Mouse (Mus musculus) forebrain, embryonic 10.5 days (tissue): ENCODE measurements around the gene AL732309.1. TPM values are rescaled to one million over a fixed set of nuclear protein-coding genes. Genes with fewer than 3 reads are reported as not detected.
A peak's percentile ranks its signal among the peaks of the same experiment; 100 is the strongest.

Experiments used
- DNase-seq: peaks from one replicate; pipeline ENCODE4 v3.0.0-alpha.2; 2017; ENCODE audit warnings: low spot score; ENCODE audit errors: extremely low spot score
- H3K27ac ChIP-seq: fragments of 300-500 bp; sonication (generic); 2 replicates; pipeline ENCODE4 v1.5.1; 2016; ENCODE audit warnings: mild to moderate bottlenecking
- H3K27me3 ChIP-seq: fragments of 300-500 bp; sonication (generic); 2 replicates; pipeline ENCODE4 v1.6.1; 2016; ENCODE audit warnings: mild to moderate bottlenecking; ENCODE audit not compliant: poor library complexity, severe bottlenecking
- H3K36me3 ChIP-seq: fragments of 300-500 bp; sonication (generic); replicated peaks from 2 replicates; pipeline ENCODE4 v1.6.1; 2016; ENCODE audit warnings: mild to moderate bottlenecking, moderate library complexity
- H3K4me1 ChIP-seq: fragments of 300-500 bp; sonication (generic); 2 replicates; pipeline ENCODE4 v1.6.1; 2016
- H3K4me3 ChIP-seq: fragments of 300-500 bp; sonication (generic); 2 replicates; pipeline ENCODE4 v1.5.1; 2016; ENCODE audit warnings: mild to moderate bottlenecking, moderate library complexity
- H3K9me3 ChIP-seq: fragments of 300-500 bp; sonication (generic); 2 replicates; pipeline ENCODE4 v1.6.1; 2016; ENCODE audit warnings: mild to moderate bottlenecking, moderate library complexity
- WGBS: fragments of 180-500 bp; shearing (Covaris S2); methylation state at CpG from one replicate; pipeline ENCODE4 v1.1.7; 2016; 5-methylcytosine and 5-hydroxymethylcytosine counted together
- polyA plus RNA-seq: library from polyadenylated mRNA; unstranded; fragments of >200 nt; fragmentation: Nextera tagmentation; extraction: Ambion mirVana; gene quantifications from 2 replicates; pipeline ENCODE4 v1.2.1, GENCODE M21; 2016

Gene AL732309.1
- polyA plus RNA-seq, 1 experiment from 2014 or later: 6.9 TPM

GRCm38 (mm10) chr2:25286837-25287636 lies 40.4 kb upstream of the AL732309.1 start:
- Histone ChIP-seq H3K27ac (no peak overlapping the region), H3K4me1 (peaks cover 25% of the 10 kb centered on the region), H3K27me3 (peaks cover 56% of the 10 kb centered on the region), H3K9me3 (no peaks in the 10 kb centered on the region), H3K36me3 (peaks cover 45% of the 10 kb centered on the region), H3K4me3 (no peak overlapping the region)
- DNase-seq: no peak
- WGBS: 66% methylated on average over 7 of the region's 7 CpGs

- Histone ChIP-seq H3K4me1 (peaks cover 18% of the 10 kb centered on the region), H3K36me3 (peaks cover 52% of the 10 kb centered on the region), H3K27ac (no peak overlapping the region), H3K4me3 (no peak overlapping the region), H3K27me3 (peaks cover 49% of the 10 kb centered on the region), H3K9me3 (no peaks in the 10 kb centered on the region)
- DNase-seq: no peak
- WGBS: 88% methylated on average over 1 of the region's 1 CpGs
Observed at GRCm38 (mm10) chr2:25286314-25286713, 39.7 kb upstream of the AL732309.1 start.

- DNase-seq: no peak
- 93% methylated on average over 2 of the region's 2 CpGs for WGBS
- H3K36me3 ChIP-seq: peaks cover 60% of the 10 kb centered on the region
Observed at GRCm38 (mm10) chr2:25285551-25285950, 38.9 kb upstream of the AL732309.1 start.

GRCm38 (mm10) chr2:25278928-25279882 lies 32.5 kb upstream of the AL732309.1 start:
- no peak overlapping the region for H3K4me3 ChIP-seq
- WGBS: 60% methylated on average over 13 of the region's 13 CpGs
- H3K9me3 ChIP-seq: no peaks in the 10 kb centered on the region
- no peak overlapping the region for H3K27ac ChIP-seq
- H3K36me3 ChIP-seq: peaks cover 99% of the 10 kb centered on the region
- H3K4me1 ChIP-seq: peaks cover 3% of the 10 kb centered on the region; the same call in 1 of the 2 replicates
- peak; percentile 73 for DNase-seq
- H3K27me3 ChIP-seq: no peaks in the 10 kb centered on the region

More at GRCm38 (mm10) chr2:25285551-25285950, 38.9 kb upstream of the AL732309.1 start:
- Histone ChIP-seq H3K4me1 (peaks cover 11% of the 10 kb centered on the region), H3K4me3 (no peak overlapping the region), H3K27me3 (peaks cover 42% of the 10 kb centered on the region), H3K9me3 (no peaks in the 10 kb centered on the region), H3K27ac (no peak overlapping the region)

GRCm38 (mm10) chr2:25273010-25273409 lies 26.3 kb upstream of the AL732309.1 start:
- WGBS: 44% methylated on average over 16 of the region's 16 CpGs
- no peak for DNase-seq
- peak overlapping the region; percentile 89 for H3K4me3 ChIP-seq
- H3K27me3 ChIP-seq: no peaks in the 10 kb centered on the region
- no peaks in the 10 kb centered on the region for H3K9me3 ChIP-seq
- peak overlapping the region; percentile 88 for H3K27ac ChIP-seq
- H3K36me3 ChIP-seq: peaks cover 78% of the 10 kb centered on the region
- H3K4me1 ChIP-seq: peaks cover 33% of the 10 kb centered on the region

GRCm38 (mm10) chr2:25272515-25272914 lies 25.9 kb upstream of the AL732309.1 start:
- H3K4me1 ChIP-seq: peaks cover 33% of the 10 kb centered on the region
- no peaks in the 10 kb centered on the region for H3K27me3 ChIP-seq
- H3K9me3 ChIP-seq: no peaks in the 10 kb centered on the region
- peak overlapping the region; percentile 89 for H3K4me3 ChIP-seq
- no peak for DNase-seq
- H3K27ac ChIP-seq: peak overlapping the region; percentile 88
- WGBS: 0% methylated on average over 29 of the region's 29 CpGs
- H3K36me3 ChIP-seq: peaks cover 73% of the 10 kb centered on the region

GRCm38 (mm10) chr2:25271827-25272511 lies 25.3 kb upstream of the AL732309.1 start, which contains the start of the genes Ssna1 and Anapc2:
Gene Ssna1, minus strand, starts transcription at chr2:25272438.
Gene Anapc2, plus strand, starts transcription at chr2:25272478.
- DNase-seq: peak; percentile 98
- no peaks in the 10 kb centered on the region for H3K27me3 ChIP-seq
- under 1% methylated on average over 55 of the region's 55 CpGs for WGBS
- H3K4me3 ChIP-seq: peak within 1 kb of the TSS; percentile 89
- peak within 1 kb of the TSS; percentile 88 for H3K27ac ChIP-seq
- H3K9me3 ChIP-seq: no peaks in the 10 kb centered on the region
- H3K4me1 ChIP-seq: peaks cover 37% of the 10 kb centered on the region
- H3K36me3 ChIP-seq: peaks cover 67% of the 10 kb centered on the region

- DNase-seq: no peak
Observed at GRCm38 (mm10) chr2:25267746-25268309, 21.2 kb upstream of the AL732309.1 start.

GRCm38 (mm10) chr2:25267241-25267640 lies 20.6 kb upstream of the AL732309.1 start:
- no peak overlapping the region for H3K27ac ChIP-seq
- no peaks in the 10 kb centered on the region for H3K9me3 ChIP-seq
- H3K4me1 ChIP-seq: peaks cover 62% of the 10 kb centered on the region
- peaks cover 24% of the 10 kb centered on the region for H3K27me3 ChIP-seq
- 0 out of 2 replicates have a peak overlapping the region, but pooled peaks have one; percentile 2 for H3K4me3 ChIP-seq
- H3K36me3 ChIP-seq: peaks cover 28% of the 10 kb centered on the region
- no peak for DNase-seq

More at GRCm38 (mm10) chr2:25267746-25268309, 21.2 kb upstream of the AL732309.1 start:
- no peak overlapping the region for H3K27ac ChIP-seq
- H3K4me1 ChIP-seq: peaks cover 62% of the 10 kb centered on the region
- H3K4me3 ChIP-seq: no peak overlapping the region
- 79% methylated on average over 4 of the region's 4 CpGs for whole genome bisulfite sequencing
- H3K27me3 ChIP-seq: peaks cover 24% of the 10 kb centered on the region
- H3K36me3 ChIP-seq: peaks cover 28% of the 10 kb centered on the region
- no peaks in the 10 kb centered on the region for H3K9me3 ChIP-seq

- DNase-seq: no peak
- 68% methylated on average over 2 of the region's 2 CpGs for WGBS
- Histone ChIP-seq H3K9me3 (no peaks in the 10 kb centered on the region), H3K27ac (no peak overlapping the region), H3K4me1 (peaks cover 66% of the 10 kb centered on the region), H3K4me3 (0 out of 2 replicates have a peak overlapping the region, but pooled peaks have one; percentile 2), H3K36me3 (peaks cover 28% of the 10 kb centered on the region), H3K27me3 (peaks cover 24% of the 10 kb centered on the region)
Observed at GRCm38 (mm10) chr2:25266720-25267119, 20.1 kb upstream of the AL732309.1 start.

GRCm38 (mm10) chr2:25265897-25266656 lies 19.4 kb upstream of the AL732309.1 start:
- Histone ChIP-seq H3K36me3 (peaks cover 26% of the 10 kb centered on the region), H3K4me1 (peaks cover 63% of the 10 kb centered on the region), H3K4me3 (peak overlapping the region; percentile 9; the same call in 1 of the 2 replicates), H3K27me3 (peaks cover 24% of the 10 kb centered on the region), H3K9me3 (no peaks in the 10 kb centered on the region), H3K27ac (no peak overlapping the region)
- 81% methylated on average over 6 of the region's 6 CpGs for WGBS
- DNase-seq: no peak
